Mouse (Mus musculus): ENCODE results near the gene Opn1sw. TPM values are rescaled to one million over a fixed set of nuclear protein-coding genes. Genes with fewer than 3 reads are reported as not detected.

Gene Opn1sw
- total and polyA plus RNA-seq, 3 experiments: 0.04 TPM; not detected in 2

DNA sequence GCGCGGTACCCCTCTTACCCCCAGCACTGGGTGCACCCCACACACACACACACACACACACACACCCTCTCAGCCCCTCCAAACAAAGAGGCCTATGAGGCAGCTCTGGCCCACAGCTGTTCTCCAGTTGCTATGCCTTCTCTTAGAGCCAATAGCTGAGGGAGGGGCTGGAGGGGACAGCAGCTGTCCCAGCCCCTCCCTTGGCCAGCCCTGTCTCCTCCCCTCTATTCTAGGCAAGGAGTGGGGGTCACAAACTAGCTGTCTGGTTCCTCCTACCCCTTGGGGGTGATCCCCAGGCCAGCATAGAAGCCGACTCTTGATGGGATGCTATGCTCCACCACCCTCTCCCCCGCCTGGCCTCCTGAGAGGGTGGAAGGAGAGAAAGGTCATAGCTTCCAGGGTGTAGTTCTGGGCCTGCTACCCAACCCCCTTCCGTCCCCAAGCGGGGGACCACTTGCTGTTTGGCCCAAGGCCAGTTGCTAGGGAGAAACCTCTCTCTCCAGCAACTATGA is 47.7 kb upstream of the Opn1sw start (continued):
- no peak for TF ChIP-seq E2F4 (IDR thresholded peaks at IDR 0.05; ENCODE audit: borderline replicate concordance, low read depth, low read length)
- TF ChIP-seq HCFC1 (IDR thresholded peaks at IDR 0.05; ENCODE audit: low read depth, low read length): no peak
- TF ChIP-seq KAT2A (conservative IDR thresholded peaks at IDR 0.05; ENCODE audit: low read depth, low read length): no peak

DNA sequence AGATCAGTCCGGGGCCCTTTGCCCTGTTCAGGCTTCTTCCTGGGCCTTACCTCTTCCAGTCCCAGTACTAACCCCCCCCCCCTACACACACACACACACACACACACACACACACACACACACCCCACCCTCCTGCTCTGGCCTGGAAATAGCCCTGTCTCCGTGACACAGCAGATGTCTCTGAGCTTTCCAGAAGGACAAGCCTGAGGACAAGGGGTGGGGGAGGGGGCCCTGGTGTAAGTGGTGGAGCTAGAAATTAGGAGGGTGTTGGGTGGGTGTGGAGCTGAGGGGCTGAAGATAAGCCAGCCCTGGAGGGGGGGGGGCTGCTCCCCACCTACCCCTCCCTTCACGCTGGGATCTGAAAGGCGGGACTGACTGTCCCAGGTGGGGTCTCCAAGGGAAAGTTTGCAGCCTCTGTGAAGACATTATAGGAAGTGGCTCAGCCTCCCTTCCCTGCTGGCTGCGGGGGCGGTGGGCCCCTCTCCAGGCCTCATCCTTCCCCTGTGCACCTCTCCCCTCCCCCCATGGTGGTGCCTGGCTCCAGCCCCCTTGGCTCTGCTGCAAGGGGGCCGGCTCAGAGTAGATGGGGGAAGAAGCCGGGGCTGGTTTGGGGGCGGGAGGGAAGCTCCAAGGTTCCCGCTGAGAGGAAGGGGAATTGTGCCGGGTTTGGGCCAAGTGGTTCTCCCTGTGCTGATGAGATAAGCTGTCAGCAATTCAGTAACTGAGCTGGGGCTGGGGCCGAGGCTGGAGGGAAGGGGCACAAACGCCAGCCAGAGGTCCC is 46.8 kb upstream of the Opn1sw start:
- peak overlapping the region; percentile 8 to 22; a peak in 3 of 4 replicates for H3K4me3 ChIP-seq (ENCODE audit: control insufficient read depth in 1 of 2, insufficient read depth in 1 of 2, low read depth in 2 of 2, low read length in 2 of 2)
- peak overlapping the region; percentile 10 for H3K27ac ChIP-seq (ENCODE audit: control insufficient read depth, low read depth, low read length)
- H3K9ac ChIP-seq (ENCODE audit: control insufficient read depth, low read depth, low read length, poor library complexity, severe bottlenecking): peak overlapping the region; percentile 41
- DNase-seq (ENCODE audit: low read depth, low spot score): peak; percentile 57
- H3K9me3 ChIP-seq (replicated peaks; ENCODE audit: insufficient read depth, low read length): no peaks in the 10 kb centered on the region
- no peaks in the 10 kb centered on the region; a peak in 1 of 4 replicates for H3K27me3 ChIP-seq (ENCODE audit: control insufficient read depth in 1 of 2, insufficient read depth in 2 of 2, low read length in 2 of 2)
- peaks cover 0 to 25% of the 10 kb centered on the region in 2 experiments; a peak in 3 of 4 replicates for H3K4me1 ChIP-seq (ENCODE audit: control insufficient read depth in 1 of 2, insufficient read depth in 2 of 2, low read length in 2 of 2)
- TF ChIP-seq POLR2A (IDR thresholded peaks at IDR 0.05; ENCODE audit: control insufficient read depth in 1 of 2, insufficient read depth in 1 of 2, low read depth in 1 of 2, low read length in 2 of 2, poor library complexity in 1 of 2) (no peak), EP300 (IDR thresholded peaks at IDR 0.05; ENCODE audit: low read depth in 1 of 2, low read length in 2 of 2) (no peak), USF2 (IDR thresholded peaks at IDR 0.05; ENCODE audit: borderline replicate concordance in 1 of 2, insufficient read depth in 1 of 2, low read depth in 1 of 2, low read length in 2 of 2) (no peak), E2F4 (IDR thresholded peaks at IDR 0.05; ENCODE audit: borderline replicate concordance, low read depth, low read length) (no peak), HCFC1 (IDR thresholded peaks at IDR 0.05; ENCODE audit: low read depth, low read length) (no peak), RAD21 (IDR thresholded peaks at IDR 0.05; ENCODE audit: low read depth, low read length) (no peak), USF1 (IDR thresholded peaks at IDR 0.05; ENCODE audit: low read depth, low read length) (no peak), CHD1 (IDR thresholded peaks at IDR 0.05; ENCODE audit: low read depth, low read length) (no peak), NRF1 (IDR thresholded peaks at IDR 0.05; ENCODE audit: insufficient read depth, low read depth, low read length, poor library complexity, severe bottlenecking) (no peak), ZMIZ1 (IDR thresholded peaks at IDR 0.05; ENCODE audit: low read depth, low read length) (no peak), RCOR1 (IDR thresholded peaks at IDR 0.05; ENCODE audit: low read depth, low read length) (no peak), GABPA (IDR thresholded peaks at IDR 0.05; ENCODE audit: low read depth, low read length) (no peak), ELF1 (IDR thresholded peaks at IDR 0.05; ENCODE audit: low read depth, low read length) (0 out of 2 replicates have a peak, but pooled peaks have one; percentile 10), CHD2 (IDR thresholded peaks at IDR 0.05; ENCODE audit: low read length) (0 out of 2 replicates have a peak, but pooled peaks have one; percentile 15), TCF12 (IDR thresholded peaks at IDR 0.05; ENCODE audit: low read depth, low read length) (peak; percentile 5; the same call in 1 of the 2 replicates), NELFE (IDR thresholded peaks at IDR 0.05; ENCODE audit: low read depth, low read length) (no peak), MAX (IDR thresholded peaks at IDR 0.05; ENCODE audit: low read length) (no peak), UBTF (IDR thresholded peaks at IDR 0.05; ENCODE audit: borderline replicate concordance, insufficient read depth, low read depth, low read length) (no peak), BHLHE40 (IDR thresholded peaks at IDR 0.05; ENCODE audit: borderline replicate concordance, low read depth, low read length) (no peak), MAZ (IDR thresholded peaks at IDR 0.05; ENCODE audit: low read depth, low read length) (no peak), ZKSCAN1 (IDR thresholded peaks at IDR 0.05; ENCODE audit: low read depth, low read length) (no peak)
- H3K36me3 ChIP-seq (ENCODE audit: control insufficient read depth in 1 of 2, insufficient read depth in 2 of 2, low read length in 2 of 2): peaks cover 0 to 3% of the 10 kb centered on the region in 2 experiments; a peak in 1 of 4 replicates
- no peaks in the 10 kb centered on the region for H3K79me2 ChIP-seq (ENCODE audit: control insufficient read depth, insufficient read depth, low read length, poor library complexity)

All from MEL (cell line).